In genomic region chr11:86994330-86994729, GRCm38 (mm10) we compare ENCODE assay signal across 8 mouse cellular contexts. TPM values are rescaled to one million over a fixed set of nuclear protein-coding genes. Genes with fewer than 3 reads are reported as not detected.
DNase-seq lines count a peak whose midpoint lies in the region; ATAC-seq and TF ChIP-seq lines count a peak whose summit lies in the region.

No protein-coding gene starts in this region.

- peak overlapping the region; percentile 41; the same call in 1 of the 2 replicates for H3K27ac ChIP-seq in embryonic facial prominence, embryonic 13.5 days
- peak overlapping the region; percentile 90 for H3K27ac ChIP-seq in intestine, postnatal 0 days (ENCODE audit: low read depth, low read length)
- H3K27ac ChIP-seq in midbrain, embryonic 11.5 days (ENCODE audit: low read depth, low read length) = no peak overlapping the region

- peak overlapping the region; percentile 95 for H3K4me3 ChIP-seq in embryonic facial prominence, embryonic 13.5 days
- peak overlapping the region; percentile 99 for H3K4me3 ChIP-seq in intestine, postnatal 0 days (ENCODE audit: low read depth, low read length)
- H3K4me3 ChIP-seq in midbrain, embryonic 11.5 days (ENCODE audit: low read depth, low read length) = no peak overlapping the region

- TF ChIP-seq CTCF in intestine, postnatal 0 days (IDR thresholded peaks at IDR 0.05; ENCODE audit: low read depth) = no peak

- 15% methylated on average over 6 of the region's 6 CpGs for WGBS in embryonic facial prominence, embryonic 13.5 days
- 11% methylated on average over 6 of the region's 6 CpGs for WGBS in intestine, postnatal 0 days
- WGBS in midbrain, embryonic 11.5 days = 12% methylated on average over 6 of the region's 6 CpGs

- no peaks in the 10 kb centered on the region for H3K27me3 ChIP-seq in embryonic facial prominence, embryonic 13.5 days
- no peaks in the 10 kb centered on the region for H3K27me3 ChIP-seq in intestine, postnatal 0 days (replicated peaks; ENCODE audit: control insufficient read depth, insufficient read depth, low read length)
- H3K27me3 ChIP-seq in midbrain, embryonic 11.5 days (ENCODE audit: control insufficient read depth, insufficient read depth, low read length) = peaks cover 2% of the 10 kb centered on the region; the same call in 1 of the 2 replicates

- H3K4me2 ChIP-seq in embryonic facial prominence, embryonic 13.5 days = peak overlapping the region; percentile 85
- peak overlapping the region; percentile 91 for H3K4me2 ChIP-seq in intestine, postnatal 0 days (replicated peaks; ENCODE audit: low read depth)
- peak overlapping the region; percentile 55 for H3K4me2 ChIP-seq in midbrain, embryonic 11.5 days

- H3K9me3 ChIP-seq in embryonic facial prominence, embryonic 13.5 days = no peaks in the 10 kb centered on the region
- H3K9me3 ChIP-seq in intestine, postnatal 0 days (ENCODE audit: control insufficient read depth) = no peaks in the 10 kb centered on the region
- H3K9me3 ChIP-seq in midbrain, embryonic 11.5 days (ENCODE audit: control insufficient read depth, low read length) = no peaks in the 10 kb centered on the region

- H3K9ac ChIP-seq in embryonic facial prominence, embryonic 13.5 days = peak overlapping the region; percentile 66
- 0 out of 2 replicates have a peak overlapping the region, but pooled peaks have one; percentile 32 for H3K9ac ChIP-seq in intestine, postnatal 0 days (ENCODE audit: low read depth, low read length)
- no peak overlapping the region for H3K9ac ChIP-seq in midbrain, embryonic 11.5 days (ENCODE audit: low read length)

- H3K36me3 ChIP-seq in embryonic facial prominence, embryonic 13.5 days = no peaks in the 10 kb centered on the region
- H3K36me3 ChIP-seq in intestine, postnatal 0 days (ENCODE audit: control insufficient read depth, insufficient read depth) = no peaks in the 10 kb centered on the region
- no peaks in the 10 kb centered on the region for H3K36me3 ChIP-seq in midbrain, embryonic 11.5 days (ENCODE audit: control insufficient read depth, insufficient read depth, low read length)

- peaks cover 46% of the 10 kb centered on the region for H3K4me1 ChIP-seq in embryonic facial prominence, embryonic 13.5 days
- H3K4me1 ChIP-seq in intestine, postnatal 0 days (replicated peaks; ENCODE audit: control insufficient read depth, insufficient read depth, low read length) = no peaks in the 10 kb centered on the region; the same call in 1 of the 2 replicates
- peaks cover 37% of the 10 kb centered on the region for H3K4me1 ChIP-seq in midbrain, embryonic 11.5 days (ENCODE audit: control insufficient read depth, insufficient read depth, low read length)

- no peak for ATAC-seq in embryonic facial prominence, embryonic 13.5 days (ENCODE audit: insufficient number of reproducible peaks, insufficient read depth, low FRiP score, low TSS enrichment, low read depth)
- peak; percentile 11; the same call in 1 of the 2 replicates for ATAC-seq in intestine, postnatal 0 days
- ATAC-seq in midbrain, embryonic 11.5 days (ENCODE audit: low FRiP score) = no peak

- peak; percentile 34 for DNase-seq in adrenal gland, adult 2 months
- DNase-seq in adrenal gland, adult 8-10 months = no peak
- no peak for DNase-seq in midbrain, embryonic 11.5 days (ENCODE audit: low spot score, missing footprints)
- no peak for DNase-seq in spleen, adult 12 weeks (ENCODE audit: low spot score)
- DNase-seq in cerebellum, adult 11 months = no peak
- DNase-seq in urinary bladder, adult 2 months (ENCODE audit: low spot score) = no peak

RNA-seq across cellular contexts. Expression of gene Ypel2, which starts 0.8 kb away (rescaled TPM):
- 10 to 100 TPM; 21.6 to 32.2 TPM for total RNA-seq in adrenal gland, adult 2 months (2021)
- polyA plus RNA-seq in adrenal gland, adult 2 months (2012; rRNA removed) = 13.1 and 16.2 TPM in 2 replicates
- 10 to 100 TPM; 22.2 to 53.0 (median 26.6) TPM for total RNA-seq in adrenal gland, adult 8-10 months (2022)
- polyA plus RNA-seq in embryonic facial prominence, embryonic 13.5 days (2015; fragmentation: Nextera tagmentation; extraction: Ambion mirVana) = 12.2 and 14.6 TPM in 2 replicates
- polyA plus RNA-seq in intestine, postnatal 0 days (2015; fragmentation: Nextera tagmentation; extraction: Ambion mirVana) = 4.6 and 5.9 TPM in 2 replicates
- 5.4 and 6.1 TPM in 2 replicates for polyA plus RNA-seq in midbrain, embryonic 11.5 days (2014; fragmentation: Nextera tagmentation; extraction: Ambion mirVana)
- polyA plus RNA-seq in urinary bladder, adult 2 months (2012; rRNA removed) = 21.6 and 21.8 TPM in 2 replicates
